Mouse (Mus musculus) ES-E14 (cell line): ENCODE measurements around the gene Nr1h2.

Experiments used
- ZC3H11A ChIP-seq: IDR thresholded peaks from 2 replicates; pipeline ENCODE4 v1.6.1; 2012; ENCODE audit warnings: low read depth, mild to moderate bottlenecking, inconsistent platforms, low read length, borderline replicate concordance
- ZNF384 ChIP-seq: IDR thresholded peaks from 2 replicates; pipeline ENCODE4 v1.6.1; 2012; ENCODE audit warnings: low read depth, low read length, inconsistent platforms

- TF ChIP-seq ZNF384 (no peak), ZC3H11A (no peak)
These were observed 17.2 kb upstream of the Nr1h2 start for GRCm38 (mm10) chr7:44570989-44571388.
